Mouse (Mus musculus) liver, adult 2 months (tissue): ENCODE data around the gene Ifit1bl1.
"Not testable (repeated sequence)": the region's sequence is repeated elsewhere in the genome, so short reads cannot be mapped to it uniquely, and the experiment has no call there.

Source experiments
- CTCF ChIP-seq: fragments of 200-500 bp; IDR thresholded peaks from 2 replicates; pipeline ENCODE4 v1.5.1; 2011; ENCODE audit warnings: low read depth, low read length, control low read depth
- POLR2A ChIP-seq: fragments of 200-500 bp; IDR thresholded peaks from 2 replicates; pipeline ENCODE4 v1.6.1; 2011; ENCODE audit warnings: low read length, control low read depth; ENCODE audit not compliant: insufficient read depth; ENCODE audit errors: extremely low read depth

GRCm38 (mm10) chr19:34583126-34583766 is 18.5 kb downstream of the Ifit1bl1 start, which contains the start of gene Ifit3:
- not testable (repeated sequence) for TF ChIP-seq CTCF, POLR2A
